Mouse (Mus musculus) right cerebral cortex, postnatal 4 days (tissue): ENCODE measurements around the gene Slc39a11.
"Not testable (repeated sequence)": the region's sequence is repeated elsewhere in the genome, so short reads cannot be mapped to it uniquely, and the experiment has no call there.

Experiments
- DNase-seq: peaks from one replicate; pipeline ENCODE4 v3.0.0-alpha.2; 2022

Gene Slc39a11

DNA sequence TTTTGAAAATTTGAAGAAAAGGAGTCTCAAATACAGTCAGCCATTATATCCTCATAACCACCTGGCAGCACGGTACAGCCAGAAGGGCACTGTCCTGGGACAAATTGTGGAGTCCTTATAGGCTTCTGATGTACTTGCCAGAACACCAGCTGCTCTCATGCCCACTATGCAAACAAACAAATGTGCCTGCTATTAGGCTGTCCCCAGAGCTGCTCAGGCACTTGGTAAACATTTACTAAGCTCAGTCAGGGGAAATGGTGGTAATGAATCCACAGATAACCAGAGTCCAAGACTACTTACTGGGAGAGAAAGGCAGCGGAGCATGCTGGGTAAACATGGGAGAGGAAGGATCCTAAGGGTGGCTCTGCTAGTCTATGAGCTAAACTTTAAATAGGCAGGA lies 17.2 kb upstream of the Slc39a11 start:
- DNase-seq = no peak

DNA sequence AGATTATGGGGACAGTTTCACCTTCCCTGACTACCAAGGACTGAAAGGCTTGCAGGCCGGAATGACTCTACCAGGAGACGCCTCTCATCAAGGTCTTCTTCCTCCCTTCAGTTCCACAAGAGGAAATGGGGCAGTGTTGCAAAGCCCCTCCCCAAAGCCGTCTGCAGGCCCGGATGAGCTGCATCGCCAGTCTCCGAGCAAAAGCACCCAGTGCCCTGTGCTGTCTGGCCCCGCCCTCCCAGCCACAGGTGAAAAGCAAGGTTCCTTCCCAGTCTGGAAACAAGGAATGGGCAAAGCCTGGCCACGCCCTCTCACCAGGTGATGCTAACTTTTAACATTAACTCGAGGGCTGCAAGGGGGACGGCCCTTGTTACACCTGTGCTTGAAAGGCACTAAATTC lies 16.8 kb upstream of the Slc39a11 start:
- DNase-seq = no peak

GRCm38 (mm10) chr11:113666205-113666604 lies 16.3 kb upstream of the Slc39a11 start:
- DNase-seq = no peak

- DNase-seq = no peak
These were observed 14.4 kb upstream of the Slc39a11 start for GRCm38 (mm10) chr11:113664279-113664678.

- DNase-seq = no peak
These were observed 12.0 kb upstream of the Slc39a11 start for GRCm38 (mm10) chr11:113661835-113662351.

GRCm38 (mm10) chr11:113660940-113661339 lies 11.1 kb upstream of the Slc39a11 start:
- DNase-seq = no peak

GRCm38 (mm10) chr11:113660213-113660612 lies 10.3 kb upstream of the Slc39a11 start:
- not testable (repeated sequence) for DNase-seq

DNA sequence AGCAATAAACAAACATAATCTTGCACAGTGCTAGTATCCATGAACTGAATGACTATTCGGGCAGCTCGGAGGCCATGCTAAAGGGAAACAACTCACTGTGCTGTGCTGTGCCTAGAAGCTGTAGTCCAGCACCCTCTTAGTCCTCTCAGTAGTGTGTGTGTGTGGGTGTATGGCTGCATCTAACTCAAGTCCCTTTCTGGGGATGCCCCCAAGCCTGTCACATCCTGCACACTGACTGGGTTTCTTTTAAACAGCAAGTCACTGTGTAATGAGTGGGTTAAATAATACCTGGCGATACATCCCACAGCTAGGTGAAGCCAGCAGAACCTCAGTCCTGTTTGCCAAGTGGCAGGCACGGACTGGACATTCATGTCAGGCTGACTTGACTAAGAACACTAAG lies 8.9 kb upstream of the Slc39a11 start:
- DNase-seq = no peak

DNA sequence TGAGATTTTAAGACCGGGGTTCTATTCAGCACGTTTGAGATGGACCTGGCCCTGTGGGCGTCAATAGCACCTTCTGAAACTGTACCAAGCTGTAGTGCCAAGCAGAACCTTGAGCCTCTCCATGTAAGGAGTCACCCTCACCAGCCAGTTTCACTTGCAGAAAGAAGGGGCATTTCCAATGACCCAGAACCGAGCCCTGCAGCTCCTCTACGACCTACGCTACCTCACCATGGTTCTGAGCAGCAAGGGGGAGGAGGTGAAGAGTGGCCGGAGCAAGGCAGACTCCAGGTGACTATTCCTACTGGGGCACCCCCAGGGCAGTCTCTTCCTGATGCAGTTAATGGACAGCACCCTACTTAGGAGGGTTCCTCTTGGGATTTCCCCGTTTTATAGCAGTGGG lies 8.4 kb upstream of the Slc39a11 start:
- DNase-seq = no peak

GRCm38 (mm10) chr11:113657221-113657620 lies 7.3 kb upstream of the Slc39a11 start:
- no peak for DNase-seq

DNA sequence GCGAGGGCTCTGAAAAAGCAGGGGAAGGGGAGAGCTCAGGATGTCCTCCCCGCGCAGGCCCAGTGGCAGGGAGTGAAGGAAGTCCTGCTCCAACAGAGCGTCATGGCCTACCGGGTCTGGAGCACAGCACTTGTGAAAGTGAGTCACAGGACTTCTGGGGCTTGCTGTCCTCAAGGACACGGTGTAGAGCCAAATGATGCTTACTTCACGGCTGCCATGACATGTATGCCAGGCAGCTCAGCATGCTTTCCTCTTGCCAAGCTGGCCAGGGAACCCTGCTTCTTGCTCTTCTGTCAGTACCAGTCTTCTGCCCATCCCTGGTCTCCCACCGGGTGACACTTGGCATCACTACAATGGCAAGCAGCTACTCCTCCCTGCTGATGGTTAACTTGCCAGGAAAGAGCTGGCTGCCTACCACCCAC lies 6.6 kb upstream of the Slc39a11 start:
- DNase-seq = no peak

- DNase-seq = no peak
These were observed 4.8 kb upstream of the Slc39a11 start for GRCm38 (mm10) chr11:113654561-113655270.

GRCm38 (mm10) chr11:113654105-113654504 lies 4.2 kb upstream of the Slc39a11 start:
- DNase-seq = no peak

- no peak for DNase-seq
These were observed 2.6 kb upstream of the Slc39a11 start for GRCm38 (mm10) chr11:113652516-113652915.

DNA sequence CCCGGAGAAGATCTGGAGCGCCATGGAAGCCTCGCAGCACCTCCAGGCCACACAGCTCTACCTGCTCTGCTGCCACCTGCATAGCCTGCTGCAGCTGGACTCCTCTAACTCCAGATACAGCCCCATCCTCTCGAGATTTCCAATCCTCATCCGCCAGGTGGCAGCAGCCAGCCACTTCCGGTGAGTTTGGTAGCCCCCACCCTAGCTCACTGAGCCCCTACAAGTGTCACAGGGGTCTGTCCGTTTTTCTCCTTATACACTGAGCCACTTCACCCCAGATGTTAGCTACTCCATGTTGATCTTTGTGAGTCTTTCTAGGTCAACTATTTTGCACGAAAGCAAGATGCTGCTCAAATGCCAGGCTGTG lies 2.0 kb upstream of the Slc39a11 start:
- DNase-seq = peak; percentile 74

GRCm38 (mm10) chr11:113651206-113651906 lies 1.5 kb upstream of the Slc39a11 start:
- DNase-seq = no peak

- no peak for DNase-seq
These were observed 1.1 kb downstream of the Slc39a11 start, which contains the start of gene Cog1 for GRCm38 (mm10) chr11:113648690-113649352. Gene Cog1, plus strand, starts transcription at chr11:113649169.

GRCm38 (mm10) chr11:113648152-113648551 lies 1.7 kb downstream of the Slc39a11 start:
- peak; percentile 87 for DNase-seq

DNA sequence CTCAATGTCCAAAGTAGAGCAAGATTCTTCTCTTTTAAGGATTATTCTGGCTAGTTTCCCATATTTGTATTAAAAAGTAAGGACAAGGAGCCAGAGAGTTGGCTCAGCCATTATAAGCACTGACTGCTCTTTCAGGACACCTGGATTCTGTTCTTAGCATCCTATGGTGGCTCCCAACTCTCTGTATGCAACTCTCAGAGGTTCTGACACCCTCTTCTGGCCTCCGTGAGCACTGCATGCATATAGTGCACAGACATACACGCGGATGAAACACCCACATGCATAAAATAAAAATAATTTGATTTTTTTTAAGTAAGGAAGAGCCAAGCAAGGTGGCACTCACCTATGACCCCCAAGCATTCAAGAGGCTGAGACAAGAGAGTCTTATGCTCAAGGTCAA lies 4.7 kb downstream of the Slc39a11 start:
- no peak for DNase-seq

GRCm38 (mm10) chr11:113638680-113639079 lies 11.2 kb downstream of the Slc39a11 start:
- no peak for DNase-seq

GRCm38 (mm10) chr11:113634699-113635121 lies 15.2 kb downstream of the Slc39a11 start:
- no peak for DNase-seq

DNA sequence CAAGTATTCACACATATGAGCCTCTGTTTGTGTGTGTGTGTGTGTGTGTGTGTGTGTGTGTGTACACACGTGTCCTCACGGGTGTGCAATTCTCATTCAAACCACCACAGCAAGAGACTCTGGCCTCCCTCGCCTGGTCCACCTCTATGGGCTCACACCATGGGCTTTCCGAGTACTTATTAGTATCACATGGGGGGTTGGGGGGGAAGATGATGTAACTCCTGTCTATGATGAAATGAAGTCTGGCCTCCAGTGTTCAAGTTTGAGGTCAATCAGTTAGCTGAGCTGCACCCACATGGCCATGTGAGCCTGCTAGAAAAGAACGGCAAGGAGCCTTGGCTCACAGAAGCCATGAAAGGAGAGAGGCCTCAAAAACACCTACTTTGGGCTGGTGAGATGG lies 16.5 kb downstream of the Slc39a11 start:
- DNase-seq = no peak

GRCm38 (mm10) chr11:113632303-113632702 lies 17.6 kb downstream of the Slc39a11 start:
- DNase-seq = no peak

- no peak for DNase-seq
These were observed 18.0 kb downstream of the Slc39a11 start for GRCm38 (mm10) chr11:113631862-113632261.
